Mouse (Mus musculus): Measurements from ENCODE around the gene Cmss1.

- TF ChIP-seq TAL1 (IDR thresholded peaks at IDR 0.05; ENCODE audit: low read length) = no peak
- no peak for TF ChIP-seq GATA1 (IDR thresholded peaks at IDR 0.05; ENCODE audit: low read length)
Measured at GRCm38 (mm10) chr16:57485265-57485664, 121.4 kb downstream of the Cmss1 start.
